Mouse (Mus musculus) erythroblast, adult 5-6 weeks (primary cell): Measurements from ENCODE around the gene Rab8a. TPM values are rescaled to one million over a fixed set of nuclear protein-coding genes. Genes with fewer than 3 reads are reported as not detected.

Source experiments
- ATAC-seq: replicated peaks from 2 replicates; pipeline ENCODE4 v1.8.0; 2016; ENCODE audit warnings: moderate number of reproducible peaks, mild to moderate bottlenecking, moderate TSS enrichment, inconsistent platforms; ENCODE audit not compliant: poor library complexity, low FRiP score, severe bottlenecking
- total RNA-seq, 2 experiments: library from RNA; stranded (forward) in 1 of 2; stranded (reverse) in 1 of 2; fragments of 150-400 nt in 1 of 2; fragments of 200-764, 138-1000 nt in 1 of 2; gene quantifications; 2 replicates each; pipeline versions ENCODE4 v1.2.3 to v1.2.4; 2015 to 2017; ENCODE audit warnings: low replicate concordance in 2 of 2

Gene Rab8a
- total RNA-seq, 2 experiments from 2014 or later = 26.9 to 69.9 TPM

DNA sequence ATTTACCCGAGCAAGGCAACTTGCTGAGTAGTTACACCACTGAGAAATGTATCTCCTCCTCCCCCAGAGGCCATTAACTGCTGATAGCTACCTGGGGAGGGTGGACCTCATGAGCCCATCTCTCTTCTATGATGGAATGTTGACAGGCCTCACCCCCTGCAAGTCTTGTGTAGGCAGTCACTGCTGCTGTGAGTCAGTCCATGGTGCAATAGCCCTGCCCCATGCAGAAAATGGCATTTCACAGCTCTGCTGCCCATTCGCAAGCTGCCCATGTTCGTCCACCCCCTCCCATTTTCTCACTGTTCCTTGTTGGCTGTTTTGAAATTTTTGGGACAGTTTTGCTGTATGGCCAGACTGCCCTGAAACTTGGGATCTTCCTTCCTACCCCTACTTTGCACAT lies 15.5 kb upstream of the Rab8a start:
- ATAC-seq = no peak

GRCm38 (mm10) chr8:72146056-72146455 lies 14.9 kb upstream of the Rab8a start:
- ATAC-seq = no peak

DNA sequence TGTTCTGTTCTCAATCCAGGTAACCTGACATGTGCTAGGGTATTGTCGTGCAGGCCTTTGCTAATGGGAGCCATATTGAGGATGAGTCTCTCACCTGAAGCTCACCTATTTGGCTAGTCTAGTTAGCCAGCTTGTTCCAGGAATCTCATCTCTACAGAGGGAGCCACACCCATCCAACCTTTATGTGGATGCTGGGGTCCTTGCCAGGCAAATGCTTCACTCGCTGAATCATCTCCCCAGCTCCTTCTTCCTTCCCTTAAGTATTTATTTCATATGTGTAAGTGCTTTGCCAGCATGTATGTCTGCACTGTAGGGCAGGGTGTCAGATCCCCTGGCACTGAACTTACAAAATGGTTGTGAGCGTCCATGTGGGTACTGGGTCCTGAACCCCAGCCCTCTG lies 14.4 kb upstream of the Rab8a start:
- no peak for ATAC-seq

DNA sequence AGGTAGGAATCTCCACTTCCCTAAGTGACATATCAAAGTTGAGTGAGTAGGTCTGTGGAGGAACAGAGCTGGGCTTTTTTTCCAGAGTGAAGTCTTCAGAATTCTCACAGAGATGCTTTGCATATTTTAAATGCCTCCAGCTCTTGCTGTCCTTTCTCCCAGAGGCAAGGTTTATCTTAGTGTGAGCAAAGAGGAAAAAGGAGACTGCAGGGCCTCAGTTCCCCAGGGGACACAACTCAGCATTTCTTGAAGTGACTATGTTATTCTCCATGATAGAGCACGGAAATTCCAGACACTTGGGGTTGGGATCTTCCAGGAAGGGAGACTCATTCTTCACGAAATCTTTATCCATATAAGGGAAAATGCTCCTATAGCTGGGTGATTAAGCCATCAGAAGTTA lies 13.7 kb upstream of the Rab8a start:
- ATAC-seq = no peak

GRCm38 (mm10) chr8:72149056-72149455 lies 11.9 kb upstream of the Rab8a start:
- ATAC-seq = no peak

- ATAC-seq = no peak
Measured at GRCm38 (mm10) chr8:72151418-72152078, 9.5 kb upstream of the Rab8a start.

GRCm38 (mm10) chr8:72153382-72153781 lies 7.6 kb upstream of the Rab8a start:
- no peak for ATAC-seq

- no peak for ATAC-seq
Measured at GRCm38 (mm10) chr8:72158096-72158495, 2.9 kb upstream of the Rab8a start.

DNA sequence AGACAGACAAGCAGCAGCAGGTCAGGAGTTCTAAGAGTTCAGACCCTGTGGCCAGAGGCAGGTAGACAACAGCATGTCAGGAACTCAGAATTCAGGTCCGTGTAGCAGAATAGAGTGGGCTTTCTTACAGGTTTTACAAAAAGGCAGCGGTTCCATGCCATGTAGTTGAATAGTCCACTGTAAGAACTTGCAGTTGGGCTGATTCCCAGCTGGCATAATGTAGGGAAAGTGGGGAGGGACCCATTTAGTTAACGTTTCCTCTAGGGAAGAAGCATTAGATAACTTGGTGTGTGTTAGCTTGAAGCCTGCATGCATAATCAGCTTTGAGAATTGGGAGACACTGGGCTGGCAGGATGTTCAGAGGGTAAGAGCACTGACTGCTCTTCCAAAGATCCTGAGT lies 2.3 kb upstream of the Rab8a start:
- ATAC-seq = no peak

DNA sequence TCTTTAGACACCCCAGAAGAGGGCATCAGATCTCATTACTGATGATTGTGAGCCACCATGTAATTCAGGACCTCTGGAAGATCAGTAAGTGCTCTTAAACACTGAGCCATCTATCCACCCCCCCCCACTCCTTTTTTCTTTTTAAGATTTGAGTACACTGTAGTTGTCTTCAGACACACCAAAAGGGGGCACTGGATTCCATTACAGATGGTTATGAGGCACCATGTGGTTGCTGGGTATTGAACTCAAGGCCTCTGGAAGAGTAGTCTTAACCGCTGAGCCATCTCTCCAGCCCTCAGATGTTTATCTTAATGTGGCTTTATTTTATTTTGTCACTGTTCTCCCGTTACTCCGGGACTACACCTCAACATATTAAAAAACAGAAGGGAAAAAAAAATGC lies 993 bp upstream of the Rab8a start:
- ATAC-seq = no peak

GRCm38 (mm10) chr8:72162821-72163220 lies 1.8 kb downstream of the Rab8a start:
- ATAC-seq = no peak

GRCm38 (mm10) chr8:72169098-72169668 lies 8.2 kb downstream of the Rab8a start:
- ATAC-seq = no peak

DNA sequence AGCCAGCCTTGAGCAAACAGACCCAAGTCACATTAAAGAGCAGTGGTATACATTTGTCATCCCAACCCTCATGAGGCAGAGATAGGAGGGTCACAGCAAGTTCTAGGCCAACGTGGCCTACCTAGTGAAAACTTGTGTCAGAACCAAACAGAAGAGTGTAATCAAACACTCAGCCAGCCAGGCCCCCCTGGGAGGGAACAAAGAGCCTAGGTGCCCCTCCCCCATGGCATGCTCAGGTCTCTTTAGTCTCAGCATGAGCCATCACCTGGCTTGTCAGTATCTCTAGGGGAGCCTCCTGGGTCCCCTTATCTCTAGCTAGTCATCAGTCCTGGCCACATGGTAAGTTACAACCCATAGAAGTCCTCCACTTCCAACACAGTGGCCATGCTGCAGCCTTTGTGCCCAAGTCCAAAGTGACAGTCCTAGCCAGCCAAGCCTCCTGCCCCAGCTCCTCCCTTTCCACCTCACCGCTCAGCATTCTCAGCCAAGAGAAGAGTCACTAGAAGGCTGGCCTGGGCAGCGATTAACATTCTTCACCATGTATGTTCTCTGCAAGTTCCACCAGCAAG lies 8.8 kb downstream of the Rab8a start:
- no peak for ATAC-seq

GRCm38 (mm10) chr8:72177346-72177925 lies 16.4 kb downstream of the Rab8a start:
- ATAC-seq = peak; percentile 72

DNA sequence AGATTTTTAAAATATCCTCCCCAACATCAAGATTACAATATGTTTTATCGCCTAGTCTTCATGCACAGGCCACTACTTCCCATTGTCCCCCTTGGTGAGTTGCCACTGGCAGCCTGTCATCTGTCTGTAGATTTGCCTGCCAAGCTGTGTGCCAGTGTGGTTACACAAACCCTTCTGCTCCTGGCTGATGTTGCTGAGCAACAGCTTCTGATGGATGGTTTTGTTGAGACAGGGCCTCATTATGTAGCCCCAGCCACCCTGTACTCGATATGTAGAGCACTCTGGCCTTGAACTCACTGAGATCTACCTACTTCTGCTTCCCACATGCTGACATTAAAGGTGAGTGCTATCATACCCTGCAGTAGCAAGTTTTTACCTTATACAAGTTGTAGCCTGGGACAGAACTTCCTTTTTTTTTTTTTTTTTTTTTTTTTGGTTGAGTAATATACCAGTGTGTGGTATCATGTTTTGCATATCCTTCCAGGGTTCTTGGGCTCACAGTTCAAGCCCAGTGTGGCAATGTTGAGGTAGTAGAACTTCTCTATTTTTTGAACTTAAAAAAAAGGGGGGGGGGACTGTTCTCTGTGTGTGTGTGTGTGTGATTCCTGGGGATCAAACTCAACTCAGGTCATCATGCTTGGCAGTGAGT lies 22.7 kb downstream of the Rab8a start:
- ATAC-seq = no peak

DNA sequence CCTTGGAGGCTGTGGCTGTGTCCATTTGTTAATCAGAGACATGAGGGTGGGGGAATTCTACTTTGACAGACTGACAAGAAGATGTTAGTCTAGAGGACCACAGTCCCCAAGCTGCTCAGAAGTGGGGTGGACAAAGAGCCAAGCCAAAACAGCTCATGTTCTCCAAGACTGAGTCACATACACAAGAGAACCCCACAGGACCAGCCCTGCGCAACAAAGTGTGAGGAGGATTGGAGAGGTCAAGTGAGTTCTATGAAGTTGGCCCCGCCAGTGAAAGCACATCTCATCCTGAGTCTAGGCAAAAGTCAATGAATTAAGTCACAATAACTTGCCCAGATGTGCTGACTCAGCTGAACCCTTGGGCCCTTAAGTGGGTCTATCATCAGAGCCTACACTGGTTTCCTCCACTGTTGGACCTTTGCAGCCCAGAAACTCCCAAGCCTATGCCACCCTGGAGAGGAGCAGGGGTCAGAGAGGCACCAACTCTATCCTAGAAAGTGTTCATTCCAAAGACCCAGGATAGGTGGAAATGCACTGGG lies 26.9 kb downstream of the Rab8a start:
- ATAC-seq = no peak

- peak; percentile 91 for ATAC-seq
Measured at GRCm38 (mm10) chr8:72189417-72190214, 28.6 kb downstream of the Rab8a start, which contains the start of gene Hsh2d. Gene Hsh2d, plus strand, starts transcription at chr8:72189638.

DNA sequence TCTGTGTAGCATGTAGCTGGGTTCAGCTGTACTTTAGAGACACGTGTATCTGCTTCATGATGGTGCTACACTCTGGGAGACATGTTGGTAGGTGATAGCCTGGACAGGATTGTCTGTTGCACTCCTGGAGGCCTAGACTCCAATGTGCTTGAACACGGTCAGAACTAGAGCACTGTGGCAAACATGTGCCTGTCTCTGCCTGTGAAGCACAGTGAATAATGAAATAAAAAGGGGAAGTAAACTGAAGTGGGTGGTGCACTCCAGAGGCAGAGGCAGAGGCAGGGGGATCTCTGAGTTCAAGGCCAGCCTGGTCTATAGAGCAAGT lies 29.2 kb downstream of the Rab8a start:
- ATAC-seq = no peak

- no peak for ATAC-seq
Measured at GRCm38 (mm10) chr8:72192065-72192464, 31.1 kb downstream of the Rab8a start.

DNA sequence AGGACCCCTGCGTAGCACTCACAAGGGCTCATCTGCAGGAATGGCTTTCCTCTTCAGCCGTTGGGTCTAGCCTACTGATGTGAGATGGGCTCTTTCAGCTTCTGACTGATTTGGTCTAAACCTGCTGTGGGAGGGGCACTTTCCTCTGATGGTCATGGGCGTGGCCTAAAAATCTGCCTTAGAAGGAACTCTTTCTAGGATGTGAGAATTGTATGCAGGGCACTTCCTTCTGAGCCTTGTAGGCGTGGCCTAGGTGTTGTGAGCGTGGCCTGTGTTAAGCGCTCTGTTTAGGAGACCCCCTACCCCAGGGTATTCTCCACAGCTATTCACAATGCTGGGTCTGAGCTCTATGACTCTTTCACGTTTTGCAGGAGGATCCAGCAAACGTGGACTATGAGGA lies 37.0 kb downstream of the Rab8a start:
- no peak; the same call in 1 of the 2 replicates for ATAC-seq
